Mouse (Mus musculus) brain, embryonic 14.5 days (tissue): ENCODE measurements around the gene Map4k4. TPM values are rescaled to one million over a fixed set of nuclear protein-coding genes. Genes with fewer than 3 reads are reported as not detected.

ENCODE experiments used
- DNase-seq: peaks from one replicate; pipeline ENCODE4 v3.0.0-alpha.2; 2011; ENCODE audit warnings: low read depth
- CTCF ChIP-seq: fragments of 200-500 bp; IDR thresholded peaks from 2 replicates; pipeline ENCODE4 v1.5.1; 2012; ENCODE audit warnings: inconsistent platforms, mild to moderate bottlenecking, moderate library complexity, borderline replicate concordance; ENCODE audit not compliant: insufficient read depth, insufficient read length; ENCODE audit errors: extremely low read depth
- POLR2A ChIP-seq: fragments of 200-500 bp; IDR thresholded peaks from 2 replicates; pipeline ENCODE4 v1.6.1; 2012; ENCODE audit warnings: mild to moderate bottlenecking, inconsistent platforms, borderline replicate concordance; ENCODE audit not compliant: poor library complexity, insufficient read depth, insufficient read length, severe bottlenecking; ENCODE audit errors: extremely low read depth
- polyA plus RNA-seq: library from polyadenylated mRNA; depleted of rRNA; stranded (reverse); fragments of >200 nt; gene quantifications from 2 replicates; pipeline ENCODE4 v1.2.3, GENCODE M21; 2012

The Map4k4 gene
- polyA plus RNA-seq, 1 experiment = 424 TPM

DNA sequence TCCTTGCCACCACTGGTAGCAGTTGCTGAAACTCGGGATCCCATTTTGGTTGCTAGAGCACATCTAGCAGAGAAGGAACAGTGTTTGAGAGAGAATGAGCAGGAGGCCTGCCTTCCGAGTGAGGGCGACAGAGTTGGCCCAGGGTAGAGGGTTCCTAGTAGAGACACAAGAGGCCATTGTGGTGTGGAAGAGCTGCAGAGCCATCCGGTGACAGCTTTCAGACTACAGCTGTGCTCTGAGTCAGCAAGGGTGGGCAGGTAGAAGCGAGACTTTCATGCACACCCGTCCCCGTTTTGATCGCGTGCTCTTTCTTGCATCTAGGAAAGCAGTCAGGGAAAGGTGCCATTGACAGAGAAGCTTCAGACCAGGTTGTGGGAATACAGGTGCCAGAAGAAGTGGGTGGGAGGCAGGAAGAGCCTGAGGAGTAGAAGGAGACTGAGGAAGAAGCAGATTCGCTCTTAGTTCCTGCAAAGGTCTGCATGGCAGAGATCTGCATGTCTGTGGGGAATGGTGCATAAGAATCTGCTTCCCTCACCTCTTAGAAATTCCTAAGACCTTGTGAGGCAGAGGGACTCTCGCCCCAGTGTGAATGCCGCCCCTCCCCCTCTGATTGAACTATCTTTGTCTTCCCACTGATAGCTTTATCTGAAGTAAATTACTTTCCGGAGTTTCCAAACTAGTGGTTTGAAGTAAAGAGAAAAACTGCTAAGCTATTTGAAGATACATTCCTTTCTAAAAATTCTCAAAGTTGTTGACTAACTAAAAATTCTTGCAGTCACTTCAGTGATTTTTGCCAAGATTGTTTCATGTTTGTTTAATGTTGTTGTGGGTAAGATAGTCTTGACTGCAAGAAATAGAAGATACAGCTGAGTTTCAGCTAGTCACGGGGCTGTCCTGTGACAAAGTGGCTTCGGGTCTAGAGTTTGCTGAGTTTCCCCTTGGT, 23.0 kb downstream of the Map4k4 start:
- TF ChIP-seq CTCF = no peak
- TF ChIP-seq POLR2A = no peak

DNA sequence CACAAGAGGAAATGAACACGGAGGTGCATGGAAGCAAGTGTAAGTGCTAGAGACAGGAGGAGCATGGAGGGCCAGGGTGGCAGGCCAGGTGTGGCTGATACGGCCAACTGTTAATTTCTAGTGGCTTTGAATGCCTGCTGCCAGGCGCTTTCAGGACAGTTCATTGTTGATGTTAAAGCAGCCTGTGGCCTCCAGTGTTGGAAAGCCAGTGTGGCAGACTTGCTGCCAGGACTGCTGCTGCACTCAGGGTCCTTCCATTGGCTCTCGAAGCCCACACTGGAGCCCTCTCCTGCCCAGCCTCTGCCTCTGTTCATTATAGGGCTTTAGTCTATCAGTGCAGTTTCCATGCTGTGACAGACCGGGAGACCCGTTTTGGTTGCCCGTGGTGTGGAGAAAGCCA, 30.3 kb downstream of the Map4k4 start:
- DNase-seq = no peak
- TF ChIP-seq POLR2A (no peak), CTCF (no peak)

More for the DNA sequence above, 23.0 kb downstream of the Map4k4 start:
- DNase-seq = no peak

DNA sequence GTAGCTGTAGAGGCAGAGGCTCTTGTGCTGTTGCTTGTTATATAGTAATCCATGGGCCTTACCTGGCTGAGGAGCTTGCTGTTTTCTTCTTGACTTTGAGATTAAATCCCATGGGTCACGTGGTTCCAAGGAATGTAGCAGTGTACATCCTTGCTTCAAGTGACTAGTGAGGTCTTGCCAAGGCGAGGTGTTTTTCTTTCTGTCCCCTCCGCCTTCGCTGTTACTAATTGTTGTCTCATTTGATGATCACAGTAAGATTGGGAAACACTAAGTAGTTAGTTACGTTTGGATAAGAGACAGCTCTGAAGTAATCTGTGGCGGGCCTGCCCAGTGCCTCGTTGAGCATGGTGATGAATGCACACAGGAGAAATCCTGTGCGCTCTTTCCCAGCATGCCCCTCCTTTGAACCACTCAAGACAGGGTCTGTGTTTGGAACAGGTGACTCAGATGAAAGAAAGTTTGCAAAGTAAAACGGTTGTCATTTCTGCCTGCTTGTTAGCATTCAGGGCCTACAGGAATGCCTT, 31.6 kb downstream of the Map4k4 start:
- TF ChIP-seq CTCF (no peak), POLR2A (no peak)
- no peak for DNase-seq

DNA sequence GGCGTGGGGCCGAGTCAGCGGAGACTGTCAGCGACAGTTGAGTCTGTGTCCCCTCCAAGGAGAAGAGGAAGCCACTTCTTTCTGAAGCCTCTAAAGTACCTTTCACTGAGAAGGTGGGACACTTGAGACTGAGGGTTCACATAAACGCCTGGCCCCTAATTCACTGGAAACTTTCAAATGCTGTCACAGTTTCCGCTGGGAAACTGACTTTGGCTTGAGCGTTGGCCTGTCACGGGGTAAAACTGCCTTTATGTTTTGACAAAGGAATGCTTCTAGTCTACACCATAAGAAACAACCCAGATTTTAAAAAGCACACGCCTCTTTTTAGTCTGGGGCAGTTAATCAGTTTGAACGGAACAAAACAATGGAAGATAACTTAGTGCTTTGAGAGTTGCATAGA, 32.2 kb downstream of the Map4k4 start:
- no peak for DNase-seq
- TF ChIP-seq POLR2A (no peak), CTCF (no peak)

DNA sequence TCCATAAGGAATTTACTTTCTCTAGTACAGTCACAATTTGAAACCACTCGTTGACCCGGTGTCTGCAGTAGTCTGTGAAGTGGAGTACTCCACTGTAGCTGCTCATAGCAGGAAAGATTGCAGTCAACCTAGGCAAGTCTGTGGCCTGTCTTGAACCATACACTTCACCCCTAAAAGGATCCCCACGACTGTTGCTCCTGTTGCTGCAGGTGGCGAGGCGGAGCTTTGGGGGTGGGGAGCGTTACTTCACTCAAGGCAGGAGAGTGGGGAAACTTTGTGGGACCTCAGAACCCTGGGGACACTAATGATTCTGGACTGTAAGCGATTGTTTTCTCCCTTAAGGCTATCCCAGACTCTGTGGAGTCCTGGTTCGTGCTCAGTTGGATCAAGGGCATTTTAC, 34.2 kb downstream of the Map4k4 start:
- no peak for TF ChIP-seq POLR2A
- no peak for TF ChIP-seq CTCF
- no peak for DNase-seq

DNA sequence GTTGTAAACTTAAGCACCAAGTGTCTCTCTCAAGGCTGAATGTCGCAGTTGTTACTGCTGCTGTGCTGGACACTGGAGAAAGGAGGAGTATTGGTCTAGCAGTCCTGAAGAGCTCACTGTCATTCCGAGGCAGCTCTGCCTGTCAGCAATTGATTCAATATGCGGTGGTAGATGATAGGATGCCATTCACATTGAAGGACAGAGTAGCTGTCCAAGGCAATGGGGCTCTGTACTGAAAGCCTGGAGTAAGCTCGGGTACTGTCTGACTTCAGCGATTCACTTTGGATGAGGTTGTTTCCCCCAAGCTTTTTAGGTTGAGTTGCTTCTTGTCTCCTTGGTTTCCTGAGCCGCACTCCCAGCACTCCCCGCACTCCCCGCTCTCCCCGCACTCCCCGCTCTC, 34.9 kb downstream of the Map4k4 start:
- TF ChIP-seq CTCF (no peak), POLR2A (no peak)
- no peak for DNase-seq

DNA sequence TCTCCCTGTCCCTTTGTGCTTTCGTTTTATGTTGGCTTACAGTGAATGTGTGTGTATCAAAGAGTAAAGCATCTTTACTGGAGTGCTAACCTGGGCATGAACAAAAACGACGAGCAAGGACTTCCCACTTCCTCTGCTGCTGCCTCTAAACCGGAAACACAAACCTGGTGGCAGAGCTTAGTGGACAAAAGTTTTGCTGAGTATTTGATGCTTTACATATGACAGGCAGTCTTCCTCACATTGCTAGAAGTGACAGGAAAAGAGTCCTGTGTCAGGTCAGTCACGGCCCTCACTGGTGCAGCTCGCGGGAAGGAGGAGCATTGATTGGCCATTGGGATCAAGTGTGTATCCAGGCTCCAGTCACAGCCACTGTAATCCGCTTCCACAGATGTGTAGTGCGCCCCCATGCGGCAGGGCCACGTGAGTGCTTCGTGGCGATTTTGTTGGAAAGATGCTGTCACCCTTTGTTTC, 35.7 kb downstream of the Map4k4 start:
- DNase-seq = peak; percentile 75
- TF ChIP-seq CTCF = peak; percentile 79
- TF ChIP-seq POLR2A = no peak

DNA sequence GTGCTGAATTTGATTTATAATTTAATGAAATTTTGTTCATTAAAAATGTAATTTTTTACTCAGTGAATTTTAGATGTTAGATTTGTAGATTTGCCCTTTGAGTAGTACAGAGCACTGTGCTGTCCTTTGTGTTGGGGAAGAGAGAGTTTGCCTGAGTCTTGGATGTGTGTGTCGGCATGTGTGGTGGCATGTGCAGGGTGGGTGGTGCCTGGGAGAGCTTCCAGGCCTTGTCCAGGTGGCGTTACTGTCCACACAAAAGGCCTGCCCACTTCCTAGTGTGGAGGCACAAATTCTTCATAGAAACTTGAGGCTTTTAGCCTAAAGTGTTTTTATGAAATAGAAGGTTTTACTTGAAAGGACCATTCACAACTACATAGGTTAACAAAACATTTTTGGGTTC, 36.2 kb downstream of the Map4k4 start:
- no peak for DNase-seq
- TF ChIP-seq POLR2A (no peak), CTCF (no peak)

DNA sequence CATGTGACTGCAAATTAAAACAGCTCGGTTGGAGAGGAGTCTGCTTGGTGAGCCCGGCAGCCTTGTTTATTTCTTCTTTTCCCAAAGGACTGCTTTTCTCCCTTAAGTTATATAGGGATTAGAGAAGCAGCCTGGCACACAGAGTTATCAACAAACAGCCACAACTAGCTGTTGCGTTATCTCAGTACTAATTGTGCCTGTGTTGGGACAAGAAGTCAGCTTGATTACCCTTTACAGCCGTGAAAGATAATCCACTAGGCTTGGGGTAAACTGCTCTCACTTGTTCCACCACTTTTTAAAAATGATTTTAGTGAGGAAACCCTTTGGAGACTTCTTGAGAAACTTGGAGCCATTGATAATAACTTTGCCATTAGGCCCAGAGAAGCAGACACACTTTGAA, 36.9 kb downstream of the Map4k4 start:
- no peak for DNase-seq
- no peak for TF ChIP-seq CTCF
- no peak for TF ChIP-seq POLR2A

DNA sequence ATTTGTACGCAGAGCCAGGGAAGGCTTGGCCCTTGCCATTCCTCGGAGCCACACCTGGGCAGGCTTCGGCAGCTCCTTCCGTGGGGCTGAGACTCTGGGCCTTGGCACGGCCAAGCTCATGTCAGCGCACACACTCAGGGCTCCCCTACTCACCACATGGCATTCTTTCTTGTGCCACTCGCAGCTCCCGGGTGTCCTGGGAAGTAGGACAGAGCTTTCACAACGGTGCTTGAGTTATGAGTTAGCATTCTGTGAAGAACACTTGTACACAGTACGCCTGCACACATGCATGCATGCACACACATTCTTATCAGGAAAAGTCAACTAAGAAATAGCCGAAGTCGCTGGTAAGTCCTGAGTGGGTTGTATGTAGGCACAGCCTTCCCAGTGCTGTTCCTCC, 38.7 kb downstream of the Map4k4 start:
- TF ChIP-seq CTCF (no peak), POLR2A (no peak)

DNA sequence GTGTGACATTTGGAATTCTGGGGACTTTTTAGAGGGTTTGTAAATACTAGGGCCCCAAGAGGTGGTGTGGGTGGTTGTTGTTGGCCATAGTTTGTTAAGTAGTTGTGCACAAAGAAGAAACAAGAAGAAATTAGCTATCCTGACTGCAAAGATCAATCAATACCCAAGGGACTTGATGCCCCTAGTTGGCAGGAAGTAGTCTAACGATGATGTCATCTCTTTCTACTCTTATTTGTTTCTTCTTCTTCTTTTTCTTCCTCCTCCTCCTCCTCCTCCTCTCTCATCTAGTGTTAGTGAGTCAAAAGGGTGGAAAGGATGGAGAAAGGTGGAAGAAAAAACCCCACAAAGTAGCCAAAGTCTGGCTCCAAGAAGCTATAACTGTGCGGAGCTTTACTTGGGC, 39.6 kb downstream of the Map4k4 start:
- no peak for DNase-seq
- TF ChIP-seq POLR2A = no peak
- no peak for TF ChIP-seq CTCF

More for the DNA sequence above, 38.7 kb downstream of the Map4k4 start:
- DNase-seq = no peak
